Mouse (Mus musculus) layer of hippocampus, adult 2 months (tissue): ENCODE measurements around the gene Parp11. TPM values are rescaled to one million over a fixed set of nuclear protein-coding genes. Genes with fewer than 3 reads are reported as not detected.
A peak's percentile ranks its signal among the peaks of the same experiment; 100 is the strongest.

Experiments
- DNase-seq, 2 experiments: peaks; one replicate each; pipeline ENCODE4 v3.0.0; 2022; ENCODE audit warnings: low spot score in 2 of 2
- H3K27ac ChIP-seq: fragments of 200-600 bp; 2 replicates; pipeline ENCODE4 v1.8.1; 2022
- H3K4me3 ChIP-seq: fragments of 200-600 bp; 2 replicates; pipeline ENCODE4 v1.8.1; 2022; ENCODE audit warnings: mild to moderate bottlenecking
- CTCF ChIP-seq: fragments of 200-600 bp; conservative IDR thresholded peaks from 2 replicates; pipeline ENCODE4 v1.8.1; 2022; ENCODE audit warnings: antibody characterized with exemption, mild to moderate bottlenecking, moderate library complexity
- total RNA-seq, 2 experiments: library from RNA; stranded (reverse); gene quantifications; 2 replicates each; pipeline ENCODE4 v1.2.3; 2021

Parp11 gene
- total RNA-seq, 2 experiments from 2014 or later = 35.4 to 35.8 TPM

DNA sequence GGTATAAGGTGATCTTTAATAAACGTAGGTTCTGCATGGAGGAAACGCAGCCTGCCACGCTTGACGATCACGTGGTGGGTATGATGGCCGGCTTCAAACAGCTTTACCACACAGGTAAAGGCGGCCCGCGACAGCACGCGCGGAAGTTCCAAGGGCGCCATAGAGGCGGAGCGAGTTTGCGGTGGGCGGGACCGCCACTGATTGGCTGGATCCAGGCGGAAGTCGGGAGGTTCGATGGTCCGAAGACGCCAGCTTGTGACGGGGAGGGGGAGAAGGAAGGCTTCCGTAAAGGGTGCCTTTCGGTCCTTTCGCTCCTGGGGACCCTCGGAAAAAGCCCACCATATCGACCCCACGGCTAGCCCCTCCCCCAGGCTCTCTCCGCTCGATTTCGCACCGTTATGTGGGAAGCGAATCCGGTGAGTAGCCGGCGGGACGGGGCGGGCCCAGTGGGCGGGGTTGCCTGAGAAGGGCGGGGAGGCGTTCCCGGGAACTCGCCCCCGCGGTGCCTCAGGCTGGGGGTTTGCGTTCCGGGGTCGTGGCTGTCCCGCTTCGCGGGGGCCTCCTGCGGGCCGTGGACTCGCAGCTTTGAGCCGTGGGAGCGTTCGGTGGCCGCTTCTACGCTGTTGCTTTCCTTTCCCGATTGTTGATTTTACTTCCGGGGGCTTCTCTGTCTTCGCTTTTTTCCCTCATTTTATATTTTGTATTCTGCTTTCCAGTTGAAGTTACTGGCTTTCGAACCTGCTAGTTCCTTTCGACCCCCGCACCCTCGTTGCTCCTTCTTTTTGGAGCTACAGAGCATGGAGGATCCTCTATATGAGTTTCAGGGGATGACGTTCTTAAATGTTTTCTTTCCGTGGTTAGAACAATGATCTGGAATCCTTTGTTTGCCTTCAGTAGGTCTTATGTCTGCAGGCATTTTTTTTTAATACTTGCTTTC, 7.0 kb downstream of the Parp11 start:
- Histone ChIP-seq H3K4me3 (peak overlapping the region; percentile 94), H3K27ac (peak overlapping the region; percentile 92)
- no peak for TF ChIP-seq CTCF
- peak; percentile 91 for DNase-seq

DNA sequence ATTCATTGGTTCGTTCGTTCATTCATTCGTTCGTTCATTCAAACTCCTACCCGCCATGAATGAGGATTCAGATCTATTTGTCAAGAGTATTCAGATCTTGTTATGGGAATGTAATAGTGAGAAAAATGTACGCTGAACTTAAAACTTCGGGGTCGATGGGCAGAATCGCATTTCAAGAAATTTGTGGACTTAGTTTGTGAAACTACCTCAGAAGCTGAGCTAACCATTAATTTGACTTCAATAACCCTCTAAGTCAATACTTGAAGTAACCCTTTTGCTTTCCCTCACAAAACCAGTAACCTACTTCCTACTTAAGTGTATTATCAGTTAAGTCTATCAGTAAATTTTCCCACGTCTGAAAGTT, 7.7 kb downstream of the Parp11 start:
- TF ChIP-seq CTCF = no peak
- H3K4me3 ChIP-seq = peak overlapping the region; percentile 94
- no peak for DNase-seq
- H3K27ac ChIP-seq = peak overlapping the region; percentile 92

- no peak overlapping the region for H3K27ac ChIP-seq
- H3K4me3 ChIP-seq = no peak overlapping the region; the same call in 1 of the 2 replicates
- TF ChIP-seq CTCF = no peak
- DNase-seq = no peak
These were observed 8.2 kb downstream of the Parp11 start for GRCm38 (mm10) chr6:127454809-127455208.

DNA sequence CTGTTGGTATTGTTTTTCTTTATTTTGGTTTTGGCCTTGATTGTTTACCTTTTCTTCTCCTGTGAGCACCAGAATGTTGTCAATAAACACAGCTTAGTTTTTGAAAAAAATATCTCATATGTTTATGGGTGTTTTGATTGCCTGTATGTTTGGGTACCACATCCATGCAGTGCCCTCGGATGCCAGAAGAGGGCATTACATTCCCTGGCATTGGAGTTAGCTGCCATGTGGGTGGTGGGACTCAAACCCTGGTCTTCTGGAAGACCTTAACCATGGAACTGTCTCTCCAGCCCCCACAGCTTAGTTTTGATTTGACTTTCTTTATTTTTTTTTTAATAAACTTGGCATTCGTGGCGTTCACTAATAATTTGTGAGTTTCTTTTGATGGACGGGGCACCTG, 8.8 kb downstream of the Parp11 start:
- no peak overlapping the region for H3K27ac ChIP-seq
- TF ChIP-seq CTCF = peak; percentile 62
- H3K4me3 ChIP-seq = no peak overlapping the region
- DNase-seq = no peak

GRCm38 (mm10) chr6:127456769-127457168, 10.1 kb downstream of the Parp11 start:
- H3K27ac ChIP-seq = no peak overlapping the region
- no peak for DNase-seq

GRCm38 (mm10) chr6:127459776-127460175, 13.1 kb downstream of the Parp11 start:
- TF ChIP-seq CTCF = no peak
- Histone ChIP-seq H3K4me3 (no peak overlapping the region), H3K27ac (no peak overlapping the region)
- DNase-seq = no peak

More at GRCm38 (mm10) chr6:127456769-127457168, 10.1 kb downstream of the Parp11 start:
- no peak for TF ChIP-seq CTCF
- no peak overlapping the region for H3K4me3 ChIP-seq

DNA sequence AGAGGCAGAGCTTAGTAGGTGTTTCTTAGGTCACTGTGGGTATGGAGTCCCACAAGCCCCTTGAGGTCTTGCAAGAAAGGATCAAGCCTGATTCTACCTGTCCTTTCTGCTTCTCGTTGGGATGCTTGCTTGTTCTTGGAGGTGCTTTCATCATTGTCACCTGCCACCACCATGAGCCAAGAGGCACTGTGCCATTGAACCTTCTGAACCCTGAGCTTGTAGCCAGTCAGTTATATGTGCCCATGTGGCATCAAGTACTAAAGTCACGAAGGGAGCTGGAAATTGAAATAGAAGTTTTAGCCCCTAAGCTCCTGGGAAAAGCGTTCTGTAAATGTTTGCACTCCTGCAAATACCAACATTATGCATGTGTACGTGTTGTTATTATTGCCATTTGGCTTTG, 14.9 kb downstream of the Parp11 start:
- TF ChIP-seq CTCF = no peak
- Histone ChIP-seq H3K4me3 (no peak overlapping the region), H3K27ac (no peak overlapping the region)
- DNase-seq = no peak

DNA sequence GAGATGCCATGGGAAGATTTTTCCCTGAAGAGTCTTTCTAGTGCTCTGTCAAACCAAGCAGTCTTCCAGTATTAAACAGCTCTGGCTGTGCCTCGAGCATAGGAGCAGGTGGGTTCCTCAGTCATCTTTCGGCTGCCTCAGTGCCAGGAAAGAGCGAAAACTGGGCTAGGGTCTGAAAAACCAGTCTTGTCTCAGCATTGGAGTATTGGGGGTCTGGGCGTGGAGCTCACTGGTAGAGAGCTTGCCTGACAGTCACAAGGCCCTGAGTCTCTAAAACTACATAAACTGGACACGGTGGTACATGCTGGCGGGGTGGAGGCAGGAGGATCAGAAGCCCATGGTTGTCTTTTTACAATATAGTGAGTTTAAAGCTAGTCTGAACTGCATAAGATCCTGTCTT, 15.6 kb downstream of the Parp11 start:
- H3K4me3 ChIP-seq = no peak overlapping the region
- TF ChIP-seq CTCF = no peak
- no peak for DNase-seq
- no peak overlapping the region for H3K27ac ChIP-seq

DNA sequence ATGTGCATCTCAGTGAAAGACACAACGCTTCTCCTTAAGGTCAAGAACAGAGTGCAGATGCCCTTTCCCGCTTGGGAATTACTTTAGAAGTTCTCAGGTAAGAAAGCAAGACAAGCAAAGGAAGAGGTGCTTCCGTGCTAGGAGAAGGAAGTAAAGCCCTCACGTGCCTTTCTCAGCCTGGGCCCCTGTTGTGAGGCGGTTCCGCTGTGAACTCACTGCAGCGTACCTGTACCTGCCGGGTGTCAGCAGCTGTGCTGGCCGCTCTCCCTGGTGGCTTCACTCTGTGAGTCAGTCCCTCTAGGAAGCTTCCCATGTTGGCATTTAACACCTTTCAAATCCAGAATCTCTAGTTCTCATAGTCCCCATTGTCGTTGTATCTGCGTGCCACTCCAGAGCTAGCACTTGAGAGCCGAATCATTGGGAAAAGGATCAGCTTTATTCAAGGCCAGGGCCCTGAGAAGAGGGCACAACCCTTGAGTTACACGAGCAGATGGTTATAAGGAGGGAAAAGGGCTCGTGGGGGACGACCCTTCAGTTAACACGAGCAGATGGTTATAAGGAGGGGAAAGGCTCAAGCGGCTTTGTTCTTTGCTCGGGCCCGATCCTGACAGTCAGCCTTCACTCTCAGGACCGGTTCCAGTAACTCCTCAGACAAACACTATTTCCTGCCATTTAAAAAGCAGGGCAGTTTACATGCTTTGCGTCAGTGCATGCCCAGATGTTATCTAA, 16.8 kb downstream of the Parp11 start:
- H3K4me3 ChIP-seq = no peak overlapping the region
- no peak for DNase-seq
- no peak overlapping the region for H3K27ac ChIP-seq
- TF ChIP-seq CTCF = no peak

DNA sequence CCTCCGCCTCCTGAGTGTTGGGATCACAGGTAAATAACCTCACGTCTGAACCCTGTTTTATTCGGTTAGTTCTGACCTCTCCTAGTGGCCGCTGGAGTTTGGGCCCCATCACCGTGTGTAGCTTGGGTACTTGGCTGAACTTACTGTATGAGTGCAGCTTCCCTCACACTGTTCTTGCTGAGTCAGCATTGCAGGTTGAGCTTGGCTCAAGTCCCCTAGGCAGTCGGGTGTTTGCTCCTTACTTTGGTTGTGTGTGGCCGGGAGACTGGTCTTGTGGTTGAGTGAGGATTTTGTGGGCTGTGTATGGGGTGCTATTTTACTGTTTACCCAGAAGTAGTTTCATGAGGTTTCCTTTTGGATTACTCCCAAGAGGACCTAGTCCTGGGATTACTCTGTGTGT, 17.9 kb downstream of the Parp11 start:
- no peak overlapping the region for H3K27ac ChIP-seq
- no peak for TF ChIP-seq CTCF
- no peak overlapping the region for H3K4me3 ChIP-seq
- no peak for DNase-seq

GRCm38 (mm10) chr6:127466749-127467310, 20.2 kb downstream of the Parp11 start:
- H3K27ac ChIP-seq = peak overlapping the region; percentile 15; the same call in 1 of the 2 replicates
- H3K4me3 ChIP-seq = no peak overlapping the region
- TF ChIP-seq CTCF = no peak
- DNase-seq = peak in 1 of 2 experiments; percentile 37

DNA sequence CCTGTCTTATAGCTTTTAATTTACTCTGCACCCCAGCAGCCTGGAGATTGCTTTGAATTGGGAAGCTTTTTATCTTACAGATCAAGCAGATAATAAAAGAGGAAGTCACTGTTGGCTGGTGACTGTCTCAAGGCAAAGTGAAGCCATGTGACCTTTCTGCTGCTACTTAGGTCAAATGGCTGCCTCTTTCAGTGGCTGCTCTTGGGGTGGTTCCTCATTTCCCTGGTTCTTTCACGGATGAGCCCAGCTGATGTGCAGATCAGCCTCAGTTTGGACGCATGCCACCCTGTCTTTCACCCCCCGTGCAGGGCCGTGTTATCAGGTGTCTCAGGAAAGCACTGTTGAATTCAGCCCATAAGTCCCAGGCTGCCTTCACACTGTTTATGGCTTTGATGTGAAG, 25.4 kb downstream of the Parp11 start:
- no peak overlapping the region for H3K27ac ChIP-seq
- TF ChIP-seq CTCF = no peak
- no peak overlapping the region for H3K4me3 ChIP-seq
- no peak for DNase-seq

- Histone ChIP-seq H3K27ac (no peak overlapping the region), H3K4me3 (no peak overlapping the region)
- no peak for TF ChIP-seq CTCF
- DNase-seq = no peak
These were observed 27.3 kb downstream of the Parp11 start for GRCm38 (mm10) chr6:127473961-127474360.
